Mouse (Mus musculus) hindbrain, embryonic 12.5 days (tissue): ENCODE measurements at regions not wholly inside any gene's neighbourhood (a gene's known extent, or its start where the extent isn't known, plus 50 kb on each side); places are given as distances from the start of the nearest gene placed in this dataset.

Source experiments
- ATAC-seq: fragments of 200-750 bp; cut with Nextera tagmentation; 2 replicates; pipeline ENCODE4 v1.8.0; 2017; ENCODE audit warnings: moderate TSS enrichment; ENCODE audit not compliant: low FRiP score
- H3K27ac ChIP-seq: fragments of 300-500 bp; sonication (generic); 2 replicates; pipeline ENCODE4 v1.5.1; 2016; ENCODE audit warnings: mild to moderate bottlenecking
- H3K27me3 ChIP-seq: fragments of 300-500 bp; sonication (generic); 2 replicates; pipeline ENCODE4 v1.6.1; 2016; ENCODE audit warnings: mild to moderate bottlenecking
- H3K36me3 ChIP-seq: fragments of 300-500 bp; sonication (generic); 2 replicates; pipeline ENCODE4 v1.6.1; 2016; ENCODE audit warnings: mild to moderate bottlenecking
- H3K4me1 ChIP-seq: fragments of 300-500 bp; sonication (generic); 2 replicates; pipeline ENCODE4 v1.6.1; 2016
- H3K4me2 ChIP-seq: fragments of 300-500 bp; sonication (generic); replicated peaks from 2 replicates; pipeline ENCODE4 v1.6.1; 2016; ENCODE audit warnings: mild to moderate bottlenecking
- H3K4me3 ChIP-seq: fragments of 300-500 bp; sonication (generic); 2 replicates; pipeline ENCODE4 v1.5.1; 2016; ENCODE audit warnings: mild to moderate bottlenecking
- H3K9ac ChIP-seq: fragments of 300-500 bp; sonication (generic); 2 replicates; pipeline ENCODE4 v1.6.1; 2016; ENCODE audit warnings: mild to moderate bottlenecking, moderate library complexity
- H3K9me3 ChIP-seq: fragments of 300-500 bp; sonication (generic); replicated peaks from 2 replicates; pipeline ENCODE4 v1.6.1; 2016; ENCODE audit warnings: mild to moderate bottlenecking
- WGBS: fragments of 180-500 bp; shearing (Covaris S2); methylation state at CpG from one replicate; pipeline ENCODE4 v1.1.7; 2016; 5-methylcytosine and 5-hydroxymethylcytosine counted together

GRCm38 (mm10) chr8:126736441-126736962 lies 142.7 kb upstream of the Irf2bp2 start:
- Histone ChIP-seq H3K9me3 (no peaks in the 10 kb centered on the region), H3K4me3 (no peak overlapping the region), H3K27me3 (no peaks in the 10 kb centered on the region), H3K9ac (peak overlapping the region; percentile 32; the same call in 1 of the 2 replicates), H3K4me2 (no peak overlapping the region), H3K36me3 (no peaks in the 10 kb centered on the region), H3K4me1 (peaks cover 52% of the 10 kb centered on the region), H3K27ac (peak overlapping the region; percentile 73)
- peak; percentile 13; the same call in 1 of the 2 replicates for ATAC-seq
- WGBS, result 14% methylated on average over 10 of the region's 10 CpGs

GRCm38 (mm10) chr8:126735488-126736440 lies 142.0 kb upstream of the Irf2bp2 start:
- Histone ChIP-seq H3K27me3 (no peaks in the 10 kb centered on the region), H3K4me3 (no peak overlapping the region), H3K4me1 (peaks cover 48% of the 10 kb centered on the region), H3K9me3 (no peaks in the 10 kb centered on the region), H3K27ac (peak overlapping the region; percentile 73), H3K4me2 (0 out of 2 replicates have a peak overlapping the region, but pooled peaks have one; percentile 21), H3K9ac (peak overlapping the region; percentile 32; the same call in 1 of the 2 replicates), H3K36me3 (no peaks in the 10 kb centered on the region)
- 32% methylated on average over 25 of the region's 25 CpGs for WGBS
- ATAC-seq, result peak; percentile 77

DNA sequence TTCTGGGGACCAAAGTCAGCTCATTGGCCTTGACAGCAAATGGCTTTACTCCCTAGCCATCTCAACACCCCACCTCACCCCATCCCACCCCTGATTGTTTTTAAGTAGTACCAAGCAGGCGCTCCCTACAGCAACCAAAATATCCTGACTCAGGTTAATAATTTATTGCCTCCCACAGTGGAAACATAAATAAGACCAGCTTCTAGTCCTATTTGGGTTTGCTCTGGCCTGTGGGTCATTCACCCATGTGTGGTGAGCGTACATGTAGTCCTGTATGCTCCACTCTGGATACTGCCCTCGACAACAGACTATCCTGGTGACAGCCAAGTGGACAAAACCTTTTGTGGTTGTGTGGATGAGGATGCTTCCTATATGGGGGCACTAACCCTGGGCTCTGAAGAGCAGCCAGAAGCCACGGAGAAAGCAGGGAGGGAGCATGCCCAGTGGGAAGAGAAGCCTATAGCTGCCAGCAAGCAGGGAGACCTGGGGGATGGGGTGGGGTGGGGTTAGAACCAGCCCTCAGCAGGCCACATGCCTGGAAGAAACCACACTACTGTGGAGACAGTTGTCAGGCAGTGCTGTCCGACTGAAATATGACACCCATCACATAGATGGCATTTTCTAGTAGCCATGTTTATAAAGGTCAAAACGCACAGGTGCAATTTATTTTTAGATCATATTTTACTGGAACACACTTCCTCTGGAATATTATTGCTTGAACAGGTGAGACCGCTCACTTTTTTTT lies 141.1 kb upstream of the Irf2bp2 start:
- 64% methylated on average over 7 of the region's 7 CpGs for WGBS
- Histone ChIP-seq H3K9ac (no peak overlapping the region), H3K27me3 (no peaks in the 10 kb centered on the region), H3K4me3 (no peak overlapping the region), H3K4me1 (peaks cover 48% of the 10 kb centered on the region), H3K4me2 (no peak overlapping the region), H3K27ac (peak overlapping the region; percentile 73), H3K36me3 (no peaks in the 10 kb centered on the region), H3K9me3 (no peaks in the 10 kb centered on the region)
- ATAC-seq, result no peak

- no peak overlapping the region for H3K4me2 ChIP-seq
- no peak for ATAC-seq
- H3K27me3 ChIP-seq, result no peaks in the 10 kb centered on the region
- H3K36me3 ChIP-seq, result no peaks in the 10 kb centered on the region
- no peak overlapping the region; the same call in 1 of the 2 replicates for H3K27ac ChIP-seq
- no peaks in the 10 kb centered on the region for H3K9me3 ChIP-seq
- H3K4me1 ChIP-seq, result peaks cover 48% of the 10 kb centered on the region
- no peak overlapping the region for H3K4me3 ChIP-seq
- 77% methylated on average over 6 of the region's 6 CpGs for WGBS
- H3K9ac ChIP-seq, result no peak overlapping the region
Observed at GRCm38 (mm10) chr8:126733779-126734178, 140.0 kb upstream of the Irf2bp2 start.

DNA sequence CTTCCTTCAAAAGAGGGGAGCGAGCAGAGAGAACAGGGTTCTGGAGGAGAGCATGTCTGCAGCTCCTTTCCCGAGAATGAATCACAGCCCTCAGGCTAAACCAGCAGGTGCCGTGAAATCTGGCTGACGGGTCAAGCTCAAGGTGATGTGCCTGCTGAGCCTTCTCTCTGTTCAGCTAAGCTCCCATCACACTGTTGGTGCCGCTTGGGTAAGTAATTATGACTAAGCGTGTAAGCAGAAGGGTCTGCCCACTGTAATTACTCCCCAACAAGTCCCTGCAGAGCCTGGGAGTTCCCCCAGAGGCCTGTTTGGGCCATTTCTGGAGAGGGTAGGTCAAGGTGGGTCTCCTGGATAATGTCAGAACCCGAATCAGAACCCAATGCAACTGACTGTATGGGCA lies 139.5 kb upstream of the Irf2bp2 start:
- no peak for ATAC-seq
- H3K4me3 ChIP-seq, result no peak overlapping the region
- 0 out of 2 replicates have a peak overlapping the region, but pooled peaks have one; percentile 18 for H3K9ac ChIP-seq
- H3K36me3 ChIP-seq, result no peaks in the 10 kb centered on the region
- H3K4me2 ChIP-seq, result no peak overlapping the region
- WGBS, result 46% methylated on average over 7 of the region's 7 CpGs
- H3K27ac ChIP-seq, result peak overlapping the region; percentile 23; the same call in 1 of the 2 replicates
- H3K27me3 ChIP-seq, result no peaks in the 10 kb centered on the region
- no peaks in the 10 kb centered on the region for H3K9me3 ChIP-seq
- peaks cover 48% of the 10 kb centered on the region for H3K4me1 ChIP-seq

DNA sequence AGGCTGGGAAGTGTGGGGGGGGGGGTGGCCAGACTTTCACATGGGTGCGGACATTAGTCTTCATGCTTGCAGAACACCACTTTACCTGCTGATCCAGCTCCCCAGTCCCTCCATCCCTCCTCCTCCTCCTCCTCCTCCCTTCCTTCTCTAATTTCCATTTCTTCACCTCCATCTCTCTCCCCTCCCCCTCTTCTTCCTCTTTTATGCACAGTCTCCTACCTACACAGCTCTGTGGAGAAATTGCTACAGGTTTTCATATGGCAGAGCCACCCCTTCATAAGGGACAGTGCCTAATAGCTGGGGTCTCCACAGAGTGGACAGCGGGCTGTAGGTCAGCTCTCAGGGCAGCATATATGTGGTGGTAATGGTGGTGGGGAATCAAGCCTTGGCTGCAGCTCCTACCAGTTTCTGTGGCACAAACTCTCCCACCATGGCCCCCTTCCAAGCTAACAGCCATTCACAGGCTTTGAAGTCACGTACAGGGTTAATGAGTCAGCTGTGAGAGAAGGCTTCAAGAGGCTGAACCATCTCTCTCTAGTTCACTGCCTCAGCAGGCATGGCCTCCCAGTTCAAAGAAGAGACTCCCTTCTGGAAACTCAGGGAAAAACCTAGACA lies 136.3 kb upstream of the Irf2bp2 start:
- H3K4me1 ChIP-seq, result peaks cover 29% of the 10 kb centered on the region
- H3K4me2 ChIP-seq, result no peak overlapping the region
- no peaks in the 10 kb centered on the region; the same call in 1 of the 2 replicates for H3K9me3 ChIP-seq
- no peaks in the 10 kb centered on the region for H3K36me3 ChIP-seq
- ATAC-seq, result no peak
- no peak overlapping the region for H3K27ac ChIP-seq
- H3K9ac ChIP-seq, result no peak overlapping the region
- no peak overlapping the region for H3K4me3 ChIP-seq
- no peaks in the 10 kb centered on the region for H3K27me3 ChIP-seq
- 88% methylated on average over 3 of the region's 3 CpGs for WGBS

DNA sequence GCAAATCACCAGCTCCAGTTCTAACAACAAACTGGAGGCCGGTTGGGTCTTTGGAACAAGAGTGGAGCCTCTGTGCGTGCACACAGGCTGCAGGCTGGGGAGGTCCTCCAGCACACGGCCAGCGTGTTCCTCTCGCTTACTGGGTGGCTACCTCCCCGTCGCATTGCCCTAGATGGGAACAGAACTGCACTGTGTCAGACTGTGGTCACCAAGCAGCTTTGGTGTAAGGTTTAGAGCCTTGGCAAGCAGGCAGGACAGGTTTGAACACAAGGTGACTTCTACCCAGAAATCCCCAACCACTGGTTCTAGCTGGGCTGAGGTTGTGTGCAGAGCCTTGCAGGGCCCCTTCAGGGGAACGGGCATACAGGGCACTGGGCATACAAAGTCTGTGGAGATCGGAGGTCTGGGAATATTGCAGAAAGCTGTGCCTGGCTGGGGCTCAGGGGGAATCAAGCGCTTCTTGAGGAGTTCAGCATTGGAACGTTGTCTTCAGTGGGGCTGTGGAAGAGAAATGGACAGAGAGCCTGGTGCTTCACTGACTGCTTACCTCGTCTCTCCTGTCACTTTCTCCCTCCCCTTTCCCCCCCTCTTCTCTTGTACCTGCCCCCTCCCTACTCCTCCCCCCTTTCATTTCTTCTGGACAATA lies 135.3 kb upstream of the Irf2bp2 start:
- WGBS, result 86% methylated on average over 12 of the region's 12 CpGs
- Histone ChIP-seq H3K4me2 (no peak overlapping the region), H3K9ac (no peak overlapping the region), H3K9me3 (no peaks in the 10 kb centered on the region; the same call in 1 of the 2 replicates), H3K4me1 (peaks cover 22% of the 10 kb centered on the region), H3K27ac (no peak overlapping the region), H3K27me3 (no peaks in the 10 kb centered on the region), H3K4me3 (no peak overlapping the region), H3K36me3 (no peaks in the 10 kb centered on the region)
- no peak for ATAC-seq

DNA sequence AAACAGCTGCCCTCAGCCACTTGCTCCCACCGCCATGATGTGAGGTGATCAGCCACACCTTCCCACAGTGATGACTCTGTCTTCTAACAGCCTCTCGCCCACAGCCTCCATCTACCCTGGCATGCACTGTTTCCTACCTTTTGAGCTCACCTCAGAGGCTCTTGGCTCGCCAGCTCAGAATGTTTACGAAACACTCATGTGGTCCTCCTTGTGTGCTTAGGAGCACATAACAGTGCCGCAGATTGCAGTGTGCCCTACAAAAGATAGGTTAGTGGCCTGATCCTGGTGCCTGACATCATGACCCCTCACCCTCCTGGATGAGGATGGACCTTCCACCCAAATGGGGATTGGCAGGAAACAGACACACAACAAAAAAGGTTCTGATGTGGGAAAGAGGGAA lies 134.3 kb upstream of the Irf2bp2 start:
- no peak for ATAC-seq
- no peak overlapping the region for H3K4me2 ChIP-seq
- WGBS, result 95% methylated on average over 5 of the region's 5 CpGs
- H3K27me3 ChIP-seq, result no peaks in the 10 kb centered on the region
- H3K36me3 ChIP-seq, result no peaks in the 10 kb centered on the region
- no peaks in the 10 kb centered on the region; the same call in 1 of the 2 replicates for H3K9me3 ChIP-seq
- H3K4me1 ChIP-seq, result peaks cover 15% of the 10 kb centered on the region
- H3K27ac ChIP-seq, result no peak overlapping the region
- H3K9ac ChIP-seq, result no peak overlapping the region
- no peak overlapping the region for H3K4me3 ChIP-seq

GRCm38 (mm10) chr8:126727068-126727467 lies 133.3 kb upstream of the Irf2bp2 start:
- 88% methylated on average over 2 of the region's 2 CpGs for WGBS
- no peak for ATAC-seq
- H3K4me2 ChIP-seq, result no peak overlapping the region

GRCm38 (mm10) chr8:126723259-126724122 lies 129.7 kb upstream of the Irf2bp2 start:
- 89% methylated on average over 9 of the region's 9 CpGs for WGBS
- no peaks in the 10 kb centered on the region for H3K27me3 ChIP-seq
- ATAC-seq, result no peak

More at GRCm38 (mm10) chr8:126727068-126727467, 133.3 kb upstream of the Irf2bp2 start:
- no peak overlapping the region for H3K4me3 ChIP-seq
- H3K9ac ChIP-seq, result no peak overlapping the region
- no peaks in the 10 kb centered on the region for H3K36me3 ChIP-seq
- H3K4me1 ChIP-seq, result 0 out of 2 replicates have a peak, but pooled peaks cover 4% of the 10 kb centered on the region
- no peak overlapping the region for H3K27ac ChIP-seq
- H3K9me3 ChIP-seq, result no peaks in the 10 kb centered on the region; the same call in 1 of the 2 replicates
- H3K27me3 ChIP-seq, result no peaks in the 10 kb centered on the region

More at GRCm38 (mm10) chr8:126723259-126724122, 129.7 kb upstream of the Irf2bp2 start:
- Histone ChIP-seq H3K9me3 (no peaks in the 10 kb centered on the region; the same call in 1 of the 2 replicates), H3K4me3 (no peak overlapping the region), H3K4me2 (no peak overlapping the region), H3K27ac (no peak overlapping the region), H3K36me3 (no peaks in the 10 kb centered on the region), H3K9ac (no peak overlapping the region), H3K4me1 (peaks cover 6% of the 10 kb centered on the region)
